Mouse (Mus musculus) kidney, adult 2 months (tissue): Measurements from ENCODE around the gene Ppp1r15b.

Experiments used
- CTCF ChIP-seq: fragments of 200-500 bp; conservative IDR thresholded peaks from 2 replicates; pipeline ENCODE4 v1.5.1; 2011; ENCODE audit warnings: low read depth, mild to moderate bottlenecking, control low read depth, low read length, moderate library complexity, mixed read lengths; ENCODE audit not compliant: insufficient read depth, insufficient read length
- POLR2A ChIP-seq: fragments of 200-500 bp; IDR thresholded peaks from one replicate; pipeline ENCODE4 v1.6.1; 2011; ENCODE audit warnings: low read depth, low read length, control low read depth

GRCm38 (mm10) chr1:133086804-133087203, 44.1 kb upstream of the Ppp1r15b start:
- no peak for TF ChIP-seq CTCF
- no peak for TF ChIP-seq POLR2A
